Mouse (Mus musculus) adrenal gland, postnatal 36 days (tissue): Measurements from ENCODE around the gene Gzf1. TPM values are rescaled to one million over a fixed set of nuclear protein-coding genes. Genes with fewer than 3 reads are reported as not detected.
A peak's percentile ranks its signal among the peaks of the same experiment; 100 is the strongest.

ENCODE experiments used
- DNase-seq, 2 experiments: peaks; one replicate each; pipeline ENCODE4 v3.0.0; 2021; ENCODE audit warnings: mixed read lengths in 1 of 2
- total RNA-seq, 2 experiments: library from RNA; stranded (reverse); gene quantifications; 2 replicates each; pipeline ENCODE4 v1.2.3; 2021

Gene Gzf1
- total RNA-seq, 2 experiments from 2014 or later, result 27.8 to 34.8 TPM

- DNase-seq, result no peak
These were observed 25.8 kb downstream of the Gzf1 start for GRCm38 (mm10) chr2:148706409-148707201.

- no peak for DNase-seq
These were observed 26.3 kb downstream of the Gzf1 start for GRCm38 (mm10) chr2:148707202-148707530.

DNA sequence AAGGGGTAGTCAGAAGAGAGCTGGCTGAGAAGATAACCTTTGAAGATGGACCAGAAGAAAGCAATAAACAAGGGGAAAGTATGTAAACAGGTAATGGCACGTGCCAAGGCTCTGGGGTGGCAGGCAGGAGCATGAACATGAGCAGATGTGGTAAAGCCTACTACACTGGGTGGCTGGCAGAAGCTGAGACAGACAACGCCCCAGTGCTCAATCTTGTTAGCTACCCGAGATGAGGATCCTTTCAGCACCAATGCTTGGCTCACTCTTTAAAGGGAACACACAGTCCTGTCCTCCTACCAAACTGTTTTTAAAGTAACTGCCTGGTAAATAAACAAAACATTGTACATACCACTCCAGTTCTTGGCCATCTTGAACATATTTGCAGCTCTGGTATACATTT, 31.5 kb downstream of the Gzf1 start:
- DNase-seq, result no peak

GRCm38 (mm10) chr2:148717072-148717471, 36.2 kb downstream of the Gzf1 start:
- DNase-seq, result no peak

DNA sequence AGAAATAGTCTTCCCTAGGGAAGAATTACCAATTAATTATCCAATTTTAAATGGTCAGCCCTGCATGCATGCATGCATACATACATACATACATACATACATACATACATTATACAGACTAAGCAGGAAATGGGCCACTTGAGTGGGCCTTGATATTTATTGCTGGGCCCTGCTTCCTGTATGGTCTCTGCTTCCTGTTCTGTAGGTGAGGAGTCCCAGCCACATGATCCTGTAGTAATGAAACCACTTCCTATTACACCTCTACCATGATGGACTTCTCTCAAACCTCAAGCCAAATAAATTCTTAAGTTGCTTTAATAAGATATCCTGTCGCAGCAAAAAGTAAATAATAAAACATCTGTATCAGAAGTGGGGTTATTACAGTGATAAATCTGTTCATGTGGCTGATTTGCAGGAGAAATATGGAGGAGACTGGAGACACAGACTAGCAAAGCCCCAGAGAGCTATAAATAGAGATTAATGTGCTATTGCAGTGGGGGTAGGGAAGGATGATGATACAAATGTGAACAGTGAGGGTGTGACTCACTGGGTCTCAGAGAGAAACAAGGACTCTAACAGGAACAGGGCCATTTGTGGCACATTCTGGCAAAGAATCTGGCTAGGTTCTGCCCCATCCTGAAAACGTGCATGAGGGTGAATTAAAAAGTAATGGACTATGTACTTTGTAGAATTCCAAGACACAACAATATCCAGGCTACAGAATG, 38.6 kb downstream of the Gzf1 start:
- peak; percentile 11 to 16 for DNase-seq

GRCm38 (mm10) chr2:148731614-148732326, 50.9 kb downstream of the Gzf1 start:
- DNase-seq, result peak; percentile 46 to 60

GRCm38 (mm10) chr2:148732327-148733000, 51.6 kb downstream of the Gzf1 start, which contains the start of gene Napb:
Gene Napb (minus strand): TSS chr2:148732467.
- peak; percentile 96 to 98 for DNase-seq

Other genes starting within 250 kb of the Gzf1 start
- gene Cd93, start 237.5 kb upstream of the Gzf1 start, total RNA-seq, result 10 to 100 TPM; 24.2 to 55.3 TPM
- gene Nxt1, start 8.4 kb upstream of the Gzf1 start, total RNA-seq, result 10 to 100 TPM; 18.5 to 18.8 TPM
- gene Napb, start 51.4 kb downstream of the Gzf1 start, total RNA-seq, result 1 to 10 TPM; 4.2 to 5.8 TPM
- gene Cstl1, start 69.3 kb downstream of the Gzf1 start, total RNA-seq, result under 1 TPM; 0.49 to 0.89 TPM
- not detected for gene Cst11, start 90.5 kb downstream of the Gzf1 start, total RNA-seq
- gene 8030411F24Rik, start 101.0 kb downstream of the Gzf1 start, total RNA-seq, result not detected
- gene Cst12, start 108.3 kb downstream of the Gzf1 start, total RNA-seq, result not detected
- 100 to 1,000 TPM in 1 of 2 experiments, 1 to 10 TPM in 1; 4.2 to 134 TPM for gene Cst8, start 117.8 kb downstream of the Gzf1 start, total RNA-seq
- gene Cst13, start 139.1 kb downstream of the Gzf1 start, total RNA-seq, result not detected
- gene Cst9, start 154.1 kb downstream of the Gzf1 start, total RNA-seq, result not detected
- gene 9230104L09Rik, start 184.0 kb downstream of the Gzf1 start, total RNA-seq, result 1 to 10 TPM in 1 of 2 experiments, not detected in 1; 1.7 TPM
- 100 to 1,000 TPM; 740 to 871 TPM for gene Cst3, start 194.7 kb downstream of the Gzf1 start, total RNA-seq